Mouse (Mus musculus): Measurements from ENCODE around the gene Lce3a. TPM values are rescaled to one million over a fixed set of nuclear protein-coding genes. Genes with fewer than 3 reads are reported as not detected.

Lce3a gene
- not detected in 2 replicates for polyA plus RNA-seq (2016; fragmentation: Nextera tagmentation; extraction: Ambion mirVana)

DNA sequence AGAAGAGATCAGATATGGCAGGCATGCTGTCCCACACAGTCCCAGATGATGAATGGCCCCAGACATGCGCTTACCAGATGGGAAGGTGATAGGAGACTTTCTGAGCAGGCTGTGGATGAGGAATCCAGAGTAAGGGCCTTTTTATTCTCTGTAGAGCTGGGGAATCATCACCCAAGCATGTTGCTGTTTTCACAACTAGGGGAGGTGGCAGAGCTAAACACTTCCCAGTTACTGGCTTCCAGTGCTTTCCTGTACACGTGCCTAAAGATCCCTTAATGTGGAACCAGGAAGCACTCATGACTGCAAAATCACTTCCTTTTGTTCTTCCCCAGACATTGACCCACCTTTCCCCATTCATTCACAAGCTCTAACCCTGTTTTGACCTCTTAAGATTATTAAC is at the start of gene Lce3a:
Gene Lce3a, minus strand, starts transcription at position 101 of the 400 bp plus-strand sequence.
- Histone ChIP-seq H3K36me3 (no peaks in the 10 kb centered on the region), H3K4me3 (no peak within 1 kb of the TSS), H3K4me2 (replicated peaks) (no peak within 1 kb of the TSS), H3K27me3 (no peaks in the 10 kb centered on the region), H3K9me3 (no peaks in the 10 kb centered on the region), H3K27ac (no peak within 1 kb of the TSS), H3K9ac (no peak within 1 kb of the TSS), H3K4me1 (no peaks in the 10 kb centered on the region)
- no peak for ATAC-seq (ENCODE audit: insufficient number of reproducible peaks, insufficient read depth, low FRiP score, low TSS enrichment)
- WGBS, result 72% methylated on average over 2 of the region's 2 CpGs

DNA sequence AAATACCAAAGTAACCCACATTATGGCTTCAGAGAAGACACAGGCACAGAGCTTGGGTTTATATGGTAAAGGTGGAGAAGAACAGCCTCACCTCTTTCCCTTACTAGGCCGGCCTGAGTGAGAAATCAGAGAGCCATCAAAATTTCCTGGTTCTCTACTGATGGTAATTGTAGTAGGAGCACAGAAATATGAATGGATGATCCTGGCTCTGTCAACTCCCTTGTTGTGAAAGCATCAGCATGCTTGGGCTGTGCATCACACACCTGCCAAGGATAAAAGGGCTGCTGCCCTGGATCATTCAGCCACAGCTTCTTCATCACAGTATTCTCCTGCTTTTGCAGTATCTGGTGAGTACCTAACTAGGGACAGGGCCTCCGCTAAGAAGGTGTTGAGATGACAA is 40.7 kb upstream of the Lce3a start, which contains the start of gene Lce3e:
Gene Lce3e, plus strand, starts transcription at position 301 of the 400 bp plus-strand sequence.
- ATAC-seq (ENCODE audit: insufficient number of reproducible peaks, insufficient read depth, low FRiP score, low TSS enrichment), result no peak
- no peaks in the 10 kb centered on the region for H3K4me1 ChIP-seq
- H3K27ac ChIP-seq, result no peak within 1 kb of the TSS
- WGBS, result 90% methylated on average over 2 of the region's 2 CpGs
- H3K9me3 ChIP-seq, result no peaks in the 10 kb centered on the region
- H3K9ac ChIP-seq, result no peak within 1 kb of the TSS
- no peak within 1 kb of the TSS for H3K4me3 ChIP-seq
- no peaks in the 10 kb centered on the region for H3K36me3 ChIP-seq
- no peak within 1 kb of the TSS for H3K4me2 ChIP-seq (replicated peaks)
- H3K27me3 ChIP-seq, result no peaks in the 10 kb centered on the region

DNA sequence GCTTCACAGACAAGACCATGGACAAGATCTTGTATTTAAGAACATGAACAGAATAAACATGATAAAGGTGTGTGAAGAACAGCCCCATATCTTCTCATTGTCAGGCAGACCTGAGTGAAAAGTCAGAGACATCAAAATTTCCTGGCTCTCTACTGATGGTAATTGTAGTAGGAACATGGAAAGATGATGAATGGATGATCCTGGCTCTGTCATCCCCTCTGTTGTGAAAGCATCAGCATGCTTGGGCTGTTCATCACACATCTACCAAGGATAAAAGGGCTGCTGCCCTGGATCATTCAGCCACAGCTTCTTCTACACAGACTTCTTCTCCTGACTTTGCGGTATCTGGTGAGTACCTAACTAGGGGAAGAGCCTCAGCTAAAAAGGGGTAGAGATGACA is 31.1 kb upstream of the Lce3a start, which contains the start of gene Lce3d:
Gene Lce3d, plus strand, starts transcription at position 301 of the 400 bp plus-strand sequence.
- no peak for ATAC-seq (ENCODE audit: insufficient number of reproducible peaks, insufficient read depth, low FRiP score, low TSS enrichment)
- Histone ChIP-seq H3K4me2 (replicated peaks) (no peak within 1 kb of the TSS), H3K4me1 (no peaks in the 10 kb centered on the region)

DNA sequence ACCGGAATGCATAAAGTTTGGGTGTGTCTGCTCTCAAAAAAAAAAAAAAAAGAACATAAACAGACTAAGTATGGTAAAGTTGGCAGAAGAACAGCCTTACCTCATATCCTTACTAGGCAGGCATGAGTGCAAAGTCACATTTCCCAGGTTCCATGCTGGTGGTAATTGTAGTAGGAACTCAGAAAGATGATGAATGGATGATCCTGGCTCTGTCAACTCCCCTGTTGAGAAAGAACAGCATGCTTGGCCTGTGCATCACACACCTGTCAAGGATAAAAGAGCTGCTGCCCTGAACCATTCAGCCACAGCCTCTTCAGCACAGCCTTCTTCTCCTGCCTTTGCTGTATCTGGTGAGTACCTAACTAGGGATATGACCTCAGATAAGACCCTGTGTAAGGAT is 18.2 kb upstream of the Lce3a start, which contains the start of gene Lce3c:
Gene Lce3c, plus strand, starts transcription at position 301 of the 400 bp plus-strand sequence.
- H3K36me3 ChIP-seq, result no peaks in the 10 kb centered on the region
- H3K27me3 ChIP-seq, result no peaks in the 10 kb centered on the region
- no peak within 1 kb of the TSS for H3K27ac ChIP-seq
- no peak within 1 kb of the TSS for H3K9ac ChIP-seq
- 73% methylated on average over 1 of the region's 1 CpGs for WGBS
- no peaks in the 10 kb centered on the region for H3K9me3 ChIP-seq
- no peak for ATAC-seq (ENCODE audit: insufficient number of reproducible peaks, insufficient read depth, low FRiP score, low TSS enrichment)
- H3K4me3 ChIP-seq, result no peak within 1 kb of the TSS
- no peaks in the 10 kb centered on the region for H3K4me1 ChIP-seq
- H3K4me2 ChIP-seq (replicated peaks), result no peak within 1 kb of the TSS

More for the DNA sequence above, 31.1 kb upstream of the Lce3a start, which contains the start of gene Lce3d:
- WGBS, result 96% methylated on average over 1 of the region's 1 CpGs
- no peak within 1 kb of the TSS for H3K27ac ChIP-seq
- H3K36me3 ChIP-seq, result no peaks in the 10 kb centered on the region
- no peak within 1 kb of the TSS for H3K4me3 ChIP-seq
- no peak within 1 kb of the TSS for H3K9ac ChIP-seq
- H3K27me3 ChIP-seq, result no peaks in the 10 kb centered on the region
- H3K9me3 ChIP-seq, result no peaks in the 10 kb centered on the region

DNA sequence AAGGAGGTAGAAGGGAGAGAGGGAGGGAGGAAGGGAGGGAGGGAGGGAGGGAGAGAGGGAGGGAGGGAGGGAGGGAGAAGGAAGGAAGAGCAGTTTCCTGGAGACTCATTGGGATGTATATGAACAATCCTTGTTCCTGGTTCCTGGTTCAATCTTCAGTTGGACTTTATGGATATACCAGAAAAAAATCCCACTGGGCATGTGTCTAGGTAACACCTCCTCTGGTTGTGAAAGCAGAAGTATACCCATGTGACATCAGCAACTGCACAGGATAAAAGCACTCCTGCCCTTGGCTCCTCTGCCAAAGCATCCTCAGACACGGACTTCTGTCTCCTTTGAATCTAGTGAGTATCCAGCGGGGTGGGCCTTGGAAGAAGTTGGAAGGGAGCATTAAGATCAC is 6.6 kb upstream of the Lce3a start, which contains the start of gene Lce3b:
Gene Lce3b, plus strand, starts transcription at position 301 of the 400 bp plus-strand sequence.
- Histone ChIP-seq H3K27me3 (no peaks in the 10 kb centered on the region), H3K4me3 (no peak within 1 kb of the TSS), H3K9ac (no peak within 1 kb of the TSS), H3K36me3 (no peaks in the 10 kb centered on the region), H3K9me3 (no peaks in the 10 kb centered on the region), H3K27ac (no peak within 1 kb of the TSS), H3K4me2 (replicated peaks) (no peak within 1 kb of the TSS), H3K4me1 (no peaks in the 10 kb centered on the region)
- WGBS, result 64% methylated on average over 2 of the region's 2 CpGs
- no peak for ATAC-seq (ENCODE audit: insufficient number of reproducible peaks, insufficient read depth, low FRiP score, low TSS enrichment)

DNA sequence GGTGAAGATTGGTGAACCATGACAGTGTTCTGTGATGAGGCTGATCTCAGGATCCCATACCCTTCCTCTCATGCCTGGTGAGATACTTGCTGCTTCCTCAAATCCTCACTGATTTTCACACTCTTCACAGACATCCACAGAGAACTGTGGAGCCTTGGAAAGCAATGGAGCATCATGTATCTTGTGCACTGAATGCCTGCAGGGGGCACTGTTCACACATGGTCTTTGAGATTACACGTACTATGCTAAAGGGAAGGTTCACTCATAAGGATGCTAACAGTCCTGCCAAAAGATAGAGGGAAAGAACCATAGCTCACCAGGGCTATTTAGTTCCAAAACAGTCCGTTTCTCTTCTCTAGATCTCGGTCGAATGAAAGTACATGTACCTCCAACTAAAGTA is 5.7 kb downstream of the Lce3a start:
- 63% methylated on average over 4 of the region's 4 CpGs for WGBS
- no peaks in the 10 kb centered on the region for H3K9me3 ChIP-seq
- no peaks in the 10 kb centered on the region for H3K27me3 ChIP-seq
- H3K36me3 ChIP-seq, result no peaks in the 10 kb centered on the region
- no peak for ATAC-seq (ENCODE audit: insufficient number of reproducible peaks, insufficient read depth, low FRiP score, low TSS enrichment)
- no peaks in the 10 kb centered on the region for H3K4me1 ChIP-seq
- H3K27ac ChIP-seq, result no peak overlapping the region
- no peak overlapping the region for H3K4me3 ChIP-seq
- H3K9ac ChIP-seq, result no peak overlapping the region
- H3K4me2 ChIP-seq (replicated peaks), result no peak overlapping the region

DNA sequence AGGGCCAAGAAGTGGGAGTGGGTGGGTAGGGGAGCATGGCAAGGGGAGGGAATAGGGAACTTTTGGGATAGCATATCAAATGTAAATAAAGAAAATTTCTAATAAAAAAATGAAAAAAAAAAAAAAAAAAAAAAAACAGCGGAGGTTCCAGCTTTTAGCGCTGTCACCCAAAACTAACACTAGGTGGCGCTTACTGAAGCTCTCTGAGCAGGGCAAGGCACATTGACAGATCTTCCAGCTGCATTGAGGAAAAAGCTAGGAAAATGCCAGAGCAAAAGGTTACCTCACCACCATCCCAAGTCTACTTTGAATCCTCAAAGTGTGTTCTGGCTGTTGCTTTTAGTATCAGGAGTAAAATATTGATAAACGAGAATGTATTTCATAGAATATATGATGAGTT is 18.5 kb downstream of the Lce3a start:
- Histone ChIP-seq H3K27me3 (no peaks in the 10 kb centered on the region), H3K4me1 (no peaks in the 10 kb centered on the region), H3K36me3 (no peaks in the 10 kb centered on the region), H3K9me3 (no peaks in the 10 kb centered on the region), H3K27ac (no peak overlapping the region), H3K4me2 (replicated peaks) (no peak overlapping the region), H3K9ac (no peak overlapping the region), H3K4me3 (no peak overlapping the region)
- 23% methylated on average over 4 of the region's 4 CpGs for WGBS
- no peak for ATAC-seq (ENCODE audit: insufficient number of reproducible peaks, insufficient read depth, low FRiP score, low TSS enrichment)

DNA sequence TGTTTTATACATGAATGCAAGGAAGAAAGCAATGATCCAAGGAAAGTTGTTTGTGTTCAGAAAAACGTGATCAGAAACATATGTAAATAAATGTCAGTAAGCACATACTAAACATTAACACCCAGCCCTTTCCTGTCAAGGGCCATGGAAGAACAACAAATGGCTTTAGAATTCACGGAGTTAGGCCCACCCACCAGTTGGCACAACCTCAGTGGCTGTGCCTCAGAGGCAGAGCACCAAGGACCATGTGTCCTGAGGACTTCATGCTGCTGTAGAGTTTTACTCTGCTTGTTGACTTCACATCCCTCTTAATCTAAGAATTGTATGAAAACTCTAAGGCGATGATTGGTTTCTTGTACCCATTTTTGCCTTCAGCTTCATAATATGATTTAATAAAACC is 20.8 kb downstream of the Lce3a start:
- no peaks in the 10 kb centered on the region for H3K9me3 ChIP-seq
- no peaks in the 10 kb centered on the region for H3K4me1 ChIP-seq
- no peak overlapping the region for H3K4me2 ChIP-seq (replicated peaks)
- H3K4me3 ChIP-seq, result no peak overlapping the region
- WGBS, result 50% methylated on average over 3 of the region's 3 CpGs
- H3K9ac ChIP-seq, result no peak overlapping the region
- no peaks in the 10 kb centered on the region for H3K36me3 ChIP-seq
- no peak overlapping the region for H3K27ac ChIP-seq
- no peaks in the 10 kb centered on the region for H3K27me3 ChIP-seq
- no peak for ATAC-seq (ENCODE audit: insufficient number of reproducible peaks, insufficient read depth, low FRiP score, low TSS enrichment)

DNA sequence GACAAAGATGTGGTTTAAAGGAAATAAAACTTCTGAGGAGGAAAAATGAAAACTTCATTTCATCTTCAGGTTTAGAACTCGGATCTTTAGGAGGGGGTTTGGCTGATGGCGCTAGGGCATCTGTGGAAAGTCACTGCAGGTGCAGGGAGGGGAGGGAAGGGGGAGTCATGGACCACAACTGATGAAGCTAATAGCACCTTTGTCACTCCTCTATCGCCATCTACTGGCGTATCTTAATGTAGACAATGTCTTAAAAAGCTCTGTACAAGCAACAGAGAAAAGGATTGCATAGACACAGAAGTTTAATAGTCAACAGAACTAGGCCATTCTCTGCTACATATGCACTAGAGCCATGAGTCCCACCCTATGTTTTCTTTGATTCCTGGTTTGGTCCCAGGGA is 22.4 kb downstream of the Lce3a start:
- H3K27me3 ChIP-seq, result no peaks in the 10 kb centered on the region

DNA sequence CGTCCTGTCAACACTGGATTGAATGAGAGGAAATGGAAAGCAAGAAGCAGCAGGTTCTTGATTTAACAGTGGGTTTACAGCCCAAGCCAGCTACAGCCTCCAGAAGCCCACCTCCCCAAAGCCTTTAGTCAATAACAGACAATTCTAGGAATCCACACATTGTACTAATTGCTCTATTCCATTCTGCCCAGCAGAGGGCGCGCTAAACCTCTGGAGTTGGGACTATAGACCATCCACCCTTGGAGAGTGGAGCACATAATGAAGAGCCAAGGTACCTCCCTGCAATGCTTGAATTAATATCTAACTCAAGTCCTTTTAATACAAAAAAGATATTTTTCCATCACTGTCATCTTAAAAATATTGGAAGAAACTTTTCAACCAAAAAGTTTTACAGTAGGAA is 23.0 kb downstream of the Lce3a start:
- ATAC-seq (ENCODE audit: insufficient number of reproducible peaks, insufficient read depth, low FRiP score, low TSS enrichment), result no peak
- Histone ChIP-seq H3K9ac (no peak overlapping the region), H3K4me2 (replicated peaks) (no peak overlapping the region), H3K27ac (no peak overlapping the region), H3K9me3 (no peaks in the 10 kb centered on the region), H3K4me1 (no peaks in the 10 kb centered on the region), H3K4me3 (no peak overlapping the region), H3K36me3 (no peaks in the 10 kb centered on the region), H3K27me3 (no peaks in the 10 kb centered on the region)
- 21% methylated on average over 3 of the region's 3 CpGs for WGBS

More for the DNA sequence above, 22.4 kb downstream of the Lce3a start:
- H3K36me3 ChIP-seq, result no peaks in the 10 kb centered on the region
- no peak overlapping the region for H3K27ac ChIP-seq
- WGBS, result 34% methylated on average over 4 of the region's 4 CpGs
- no peak overlapping the region for H3K4me2 ChIP-seq (replicated peaks)
- no peak overlapping the region for H3K4me3 ChIP-seq
- no peak for ATAC-seq (ENCODE audit: insufficient number of reproducible peaks, insufficient read depth, low FRiP score, low TSS enrichment)
- H3K4me1 ChIP-seq, result no peaks in the 10 kb centered on the region
- H3K9me3 ChIP-seq, result no peaks in the 10 kb centered on the region
- H3K9ac ChIP-seq, result no peak overlapping the region

DNA sequence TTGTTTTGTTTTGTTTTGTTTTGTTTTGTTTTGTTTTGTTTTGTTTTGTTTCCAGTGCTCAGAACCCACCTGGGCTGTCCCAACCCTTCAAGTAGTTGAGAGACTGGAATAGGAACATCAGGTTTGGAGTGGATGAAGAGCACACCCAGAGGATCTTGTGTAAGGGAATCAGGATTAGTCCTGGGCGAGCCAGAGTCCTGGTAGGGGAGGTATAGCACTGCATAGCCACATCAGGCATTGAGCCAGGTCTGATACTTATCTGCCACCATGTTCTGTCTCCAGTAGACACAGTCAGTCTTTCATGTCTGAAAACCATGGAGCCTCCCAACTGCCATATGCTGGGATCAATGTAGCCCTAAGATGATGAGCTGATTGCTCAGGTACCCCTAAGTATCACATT is 31.5 kb downstream of the Lce3a start:
- H3K4me3 ChIP-seq, result no peak overlapping the region
- no peak overlapping the region for H3K27ac ChIP-seq
- H3K4me2 ChIP-seq (replicated peaks), result no peak overlapping the region
- no peaks in the 10 kb centered on the region for H3K4me1 ChIP-seq
- no peak for ATAC-seq (ENCODE audit: insufficient number of reproducible peaks, insufficient read depth, low FRiP score, low TSS enrichment)
- no peaks in the 10 kb centered on the region for H3K27me3 ChIP-seq
- H3K9ac ChIP-seq, result no peak overlapping the region
- H3K36me3 ChIP-seq, result no peaks in the 10 kb centered on the region
- no peaks in the 10 kb centered on the region for H3K9me3 ChIP-seq
- WGBS, result 45% methylated on average over 1 of the region's 1 CpGs

DNA sequence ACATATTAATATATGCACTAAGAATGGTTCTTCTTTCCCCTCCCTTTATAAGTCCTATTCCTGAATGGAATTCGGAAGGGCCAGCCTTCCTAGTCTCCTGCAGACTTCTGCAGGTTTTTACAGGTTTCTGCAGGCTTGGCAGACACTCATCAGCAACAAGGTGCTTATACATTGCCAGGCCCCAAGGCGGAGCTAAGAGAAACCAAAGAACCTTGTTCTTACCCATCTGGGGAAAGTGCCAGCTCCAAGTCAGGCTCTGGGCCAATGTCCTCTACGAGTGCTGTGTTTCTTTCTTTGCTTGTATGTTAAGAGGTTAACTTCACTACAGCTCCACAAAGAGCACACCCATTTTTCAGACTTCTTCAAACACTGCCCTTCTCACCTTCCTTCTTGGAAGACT is 32.0 kb downstream of the Lce3a start:
- H3K27ac ChIP-seq, result no peak overlapping the region
- WGBS, result 73% methylated on average over 3 of the region's 3 CpGs
- no peaks in the 10 kb centered on the region for H3K4me1 ChIP-seq
- no peaks in the 10 kb centered on the region for H3K9me3 ChIP-seq
- ATAC-seq (ENCODE audit: insufficient number of reproducible peaks, insufficient read depth, low FRiP score, low TSS enrichment), result no peak
- no peak overlapping the region for H3K4me3 ChIP-seq
- no peaks in the 10 kb centered on the region for H3K36me3 ChIP-seq
- no peak overlapping the region for H3K4me2 ChIP-seq (replicated peaks)
- H3K27me3 ChIP-seq, result no peaks in the 10 kb centered on the region
- no peak overlapping the region for H3K9ac ChIP-seq

Data from embryonic facial prominence, embryonic 12.5 days (tissue).